ENCODE assay signal across 21 mouse cellular contexts in genomic region chr1:87658485-87658884, GRCm38 (mm10). TPM values are rescaled to one million over a fixed set of nuclear protein-coding genes. Genes with fewer than 3 reads are reported as not detected.
DNase-seq lines count a peak whose midpoint lies in the region; ATAC-seq and TF ChIP-seq lines count a peak whose summit lies in the region.
"Had no signal": no experiment of that assay in that cellular context is flagged by ENCODE, and none has a peak within 500 bp of the region (broad histone marks: within the 10 kb centered on the region; RNA-seq: fewer than 3 reads in every experiment).

No protein-coding gene starts in this region.

- ATAC-seq in liver, embryonic 11.5 days (replicated peaks; ENCODE audit: low FRiP score), result no peak
- ATAC-seq in erythroblast, adult 5-6 weeks (replicated peaks; ENCODE audit: low FRiP score, poor library complexity, severe bottlenecking), result no peak
- ATAC-seq: activated CD4-positive, CD25-positive, alpha-beta regulatory T cell, adult 4 months; forebrain, embryonic 15.5 days had no signal

- DNase-seq in liver, embryonic 11.5 days (ENCODE audit: low spot score), result no peak
- no peak for DNase-seq in liver
- peak; percentile 27 for DNase-seq in MEL (ENCODE audit: low read depth, low spot score)
- DNase-seq in embryonic facial prominence, embryonic 10.5 days (ENCODE audit: low spot score), result no peak
- no peak for DNase-seq in kidney, postnatal 14 days
- DNase-seq: cerebellum, adult 9-10 months; gastrocnemius, postnatal 36 days; layer of hippocampus, postnatal 36 days; thymus, adult 2 months had no signal

- no peak overlapping the region for H3K9ac ChIP-seq in liver, embryonic 11.5 days (ENCODE audit: low read depth, low read length)
- H3K9ac ChIP-seq in MEL (ENCODE audit: control insufficient read depth, low read depth, low read length, poor library complexity, severe bottlenecking), result peak overlapping the region; percentile 14; the same call in 1 of the 2 replicates
- H3K9ac ChIP-seq: embryonic facial prominence, embryonic 13.5 days; forebrain, embryonic 15.5 days; hindbrain, embryonic 15.5 days; kidney, embryonic 15.5 days; limb, embryonic 15.5 days; midbrain, embryonic 15.5 days; stomach, embryonic 15.5 days had no signal

- H3K27ac ChIP-seq in liver, embryonic 11.5 days (ENCODE audit: low read depth, low read length), result peak overlapping the region; percentile 30; the same call in 1 of the 2 replicates
- peak overlapping the region; percentile 95 for H3K27ac ChIP-seq in MEL (ENCODE audit: control insufficient read depth, low read depth, low read length)
- 0 out of 2 replicates have a peak overlapping the region, but pooled peaks have one; percentile 40 for H3K27ac ChIP-seq in embryonic facial prominence, embryonic 10.5 days (replicated peaks)
- H3K27ac ChIP-seq in small intestine, adult 2 months (ENCODE audit: insufficient read depth, low read depth, low read length), result peak overlapping the region; percentile 25; the same call in 1 of the 2 replicates
- H3K27ac ChIP-seq: embryonic facial prominence, embryonic 13.5 days; forebrain, embryonic 15.5 days; hindbrain, embryonic 15.5 days; kidney, embryonic 15.5 days; limb, embryonic 15.5 days; midbrain, embryonic 15.5 days; stomach, embryonic 15.5 days had no signal

- H3K4me2 ChIP-seq in liver, embryonic 11.5 days, result no peak overlapping the region
- H3K4me2 ChIP-seq: embryonic facial prominence, embryonic 13.5 days; forebrain, embryonic 15.5 days; heart, embryonic 11.5 days; hindbrain, embryonic 15.5 days; kidney, embryonic 15.5 days; limb, embryonic 15.5 days; midbrain, embryonic 15.5 days; stomach, embryonic 15.5 days had no signal

- TF ChIP-seq CTCF in MEL (IDR thresholded peaks at IDR 0.05 in 2 of 3, conservative IDR thresholded peaks at IDR 0.05 in 1 of 3; ENCODE audit: control insufficient read depth in 1 of 3, insufficient read depth in 1 of 3, low read depth in 2 of 3, low read length in 3 of 3, poor library complexity in 1 of 3, severe bottlenecking in 1 of 3), result no peak
- no peak for TF ChIP-seq CTCF in small intestine, adult 2 months (IDR thresholded peaks at IDR 0.05; ENCODE audit: extremely low read depth, insufficient read length, insufficient replicate concordance, low read depth, low read length)

- peaks cover 22% of the 10 kb centered on the region for H3K4me1 ChIP-seq in liver, embryonic 11.5 days (replicated peaks; ENCODE audit: control insufficient read depth, insufficient read depth, low read length)
- peaks cover 13 to 30% of the 10 kb centered on the region in 2 experiments for H3K4me1 ChIP-seq in MEL (ENCODE audit: control insufficient read depth in 1 of 2, insufficient read depth in 2 of 2, low read length in 2 of 2)
- H3K4me1 ChIP-seq in embryonic facial prominence, embryonic 10.5 days, result peaks cover 20% of the 10 kb centered on the region
- peaks cover 6% of the 10 kb centered on the region for H3K4me1 ChIP-seq in small intestine, adult 2 months (ENCODE audit: control insufficient read depth, insufficient read depth, insufficient read length, low read length)
- H3K4me1 ChIP-seq: embryonic facial prominence, embryonic 13.5 days; forebrain, embryonic 15.5 days; kidney, embryonic 15.5 days; stomach, embryonic 15.5 days had no signal

- H3K27me3 ChIP-seq in liver, embryonic 11.5 days (replicated peaks; ENCODE audit: control insufficient read depth, insufficient read depth, low read length), result no peaks in the 10 kb centered on the region
- no peaks in the 10 kb centered on the region for H3K27me3 ChIP-seq in MEL (ENCODE audit: control insufficient read depth in 1 of 2, insufficient read depth in 2 of 2, low read length in 2 of 2)
- no peaks in the 10 kb centered on the region for H3K27me3 ChIP-seq in embryonic facial prominence, embryonic 10.5 days (replicated peaks; ENCODE audit: low read depth, poor library complexity, severe bottlenecking)
- no peaks in the 10 kb centered on the region for H3K27me3 ChIP-seq in small intestine, adult 2 months (ENCODE audit: control insufficient read depth, insufficient read depth, low read length)
- H3K27me3 ChIP-seq: embryonic facial prominence, embryonic 13.5 days; forebrain, embryonic 15.5 days; hindbrain, embryonic 15.5 days; kidney, embryonic 15.5 days; limb, embryonic 15.5 days; midbrain, embryonic 15.5 days; stomach, embryonic 15.5 days had no signal

- no peak for TF ChIP-seq POLR2A in MEL (IDR thresholded peaks at IDR 0.05; ENCODE audit: control insufficient read depth in 1 of 2, insufficient read depth in 1 of 2, low read depth in 1 of 2, low read length in 2 of 2, poor library complexity in 1 of 2)
- TF ChIP-seq POLR2A in small intestine, adult 2 months (IDR thresholded peaks at IDR 0.05; ENCODE audit: low read depth, low read length), result no peak

- no peak for TF ChIP-seq RAD21 in MEL (IDR thresholded peaks at IDR 0.05; ENCODE audit: low read depth, low read length)

- WGBS in liver, embryonic 11.5 days, result 74% methylated on average over 2 of the region's 2 CpGs
- 80% methylated on average over 2 of the region's 2 CpGs for WGBS in embryonic facial prominence, embryonic 10.5 days
- WGBS in small intestine, adult 2 months, result 80% methylated on average over 2 of the region's 2 CpGs

- no peak for TF ChIP-seq EP300 in MEL (IDR thresholded peaks at IDR 0.05; ENCODE audit: low read depth in 1 of 2, low read length in 2 of 2)

- H3K4me3 ChIP-seq in liver, embryonic 11.5 days (ENCODE audit: low read depth, low read length), result no peak overlapping the region
- peak overlapping the region in 1 of 2 experiments; percentile 25; a peak in 1 of 4 replicates for H3K4me3 ChIP-seq in MEL (ENCODE audit: control insufficient read depth in 1 of 2, insufficient read depth in 1 of 2, low read depth in 2 of 2, low read length in 2 of 2)
- H3K4me3 ChIP-seq in embryonic facial prominence, embryonic 10.5 days, result no peak overlapping the region
- H3K4me3 ChIP-seq in small intestine, adult 2 months (ENCODE audit: low read depth, low read length), result no peak overlapping the region
- H3K4me3 ChIP-seq: embryonic facial prominence, embryonic 13.5 days; forebrain, embryonic 15.5 days; hindbrain, embryonic 15.5 days; kidney, embryonic 15.5 days; limb, embryonic 15.5 days; midbrain, embryonic 15.5 days; myocyte; stomach, embryonic 15.5 days had no signal

- H3K9me3 ChIP-seq in liver, embryonic 11.5 days (ENCODE audit: control insufficient read depth, low read length), result no peaks in the 10 kb centered on the region; the same call in 1 of the 2 replicates
- no peaks in the 10 kb centered on the region for H3K9me3 ChIP-seq in MEL (replicated peaks; ENCODE audit: insufficient read depth, low read length)
- no peaks in the 10 kb centered on the region for H3K9me3 ChIP-seq in embryonic facial prominence, embryonic 10.5 days
- H3K9me3 ChIP-seq: embryonic facial prominence, embryonic 13.5 days; forebrain, embryonic 15.5 days; hindbrain, embryonic 15.5 days; kidney, embryonic 15.5 days; limb, embryonic 15.5 days; midbrain, embryonic 15.5 days; stomach, embryonic 15.5 days had no signal

- H3K79me2 ChIP-seq in MEL (ENCODE audit: control insufficient read depth, insufficient read depth, low read length, poor library complexity), result peaks cover 4% of the 10 kb centered on the region

- H3K36me3 ChIP-seq in liver, embryonic 11.5 days (ENCODE audit: control insufficient read depth, insufficient read depth, low read length), result no peaks in the 10 kb centered on the region
- peaks cover 1 to 32% of the 10 kb centered on the region in 2 experiments for H3K36me3 ChIP-seq in MEL (ENCODE audit: control insufficient read depth in 1 of 2, insufficient read depth in 2 of 2, low read length in 2 of 2)
- H3K36me3 ChIP-seq in embryonic facial prominence, embryonic 10.5 days (replicated peaks), result no peaks in the 10 kb centered on the region
- H3K36me3 ChIP-seq in small intestine, adult 2 months (ENCODE audit: control insufficient read depth, insufficient read depth, low read length), result no peaks in the 10 kb centered on the region
- H3K36me3 ChIP-seq: embryonic facial prominence, embryonic 13.5 days; forebrain, embryonic 15.5 days; hindbrain, embryonic 15.5 days; kidney, embryonic 15.5 days; limb, embryonic 15.5 days; midbrain, embryonic 15.5 days; stomach, embryonic 15.5 days had no signal

TF ChIP-seq in MEL, 35 proteins besides CTCF, POLR2A, EP300 and RAD21:
- TF ChIP-seq TCF12 (IDR thresholded peaks at IDR 0.05; ENCODE audit: low read depth, low read length) (no peak), NELFE (IDR thresholded peaks at IDR 0.05; ENCODE audit: low read depth, low read length) (no peak), JUND (IDR thresholded peaks at IDR 0.05; ENCODE audit: low read depth, low read length) (no peak)
TF ChIP-seq in MEL: peak in this region for 0.

RNA-seq across cellular contexts. Expression of gene Inpp5d, which starts 38.4 kb away (rescaled TPM):
- polyA plus RNA-seq in liver, embryonic 11.5 days (2014; fragmentation: Nextera tagmentation; extraction: Ambion mirVana), result 30.8 and 31.0 TPM in 2 replicates
- total RNA-seq in MEL (2012; rRNA removed), result 69.4 and 73.0 TPM in 2 replicates
- 10 to 100 TPM in 1 of 2 experiments, not detected in 1; 71.3 TPM for polyA plus RNA-seq in MEL (2012; ENCODE audit: insufficient read depth in 1 of 2, insufficient read length in 2 of 2, low read depth in 1 of 2, low replicate concordance in 2 of 2, missing spikeins in 1 of 2)
- 4.0 and 5.3 TPM in 2 replicates for polyA plus RNA-seq in embryonic facial prominence, embryonic 10.5 days (2016; fragmentation: Nextera tagmentation; extraction: Ambion mirVana)
- 24.6 and 36.0 TPM in 2 replicates for polyA plus RNA-seq in small intestine, adult 2 months (2012; rRNA removed)
- 50.1 and 53.1 TPM in 2 replicates for total RNA-seq in erythroblast, adult 5-6 weeks (2015; ENCODE audit: low replicate concordance)
- total RNA-seq in erythroblast, adult 5-6 weeks (2017; ENCODE audit: low replicate concordance), result 19.9 and 25.2 TPM in 2 replicates

Comparison
In these comparisons a context has a peak if more than half of its experiments do, and no peak if none do; other contexts are left out.
1. H3K27ac ChIP-seq: peak in every context shown above with its lines; median percentile 95 in MEL; 40 in embryonic facial prominence, embryonic 10.5 days; 30 in liver, embryonic 11.5 days; 25 in small intestine, adult 2 months.